Mouse (Mus musculus) gastrocnemius, postnatal 10 days (tissue): ENCODE measurements around the gene Zfp988. TPM values are rescaled to one million over a fixed set of nuclear protein-coding genes. Genes with fewer than 3 reads are reported as not detected.
"Not testable (repeated sequence)": the region's sequence is repeated elsewhere in the genome, so short reads cannot be mapped to it uniquely, and the experiment has no call there.

Experiments
- DNase-seq: peaks from one replicate; pipeline ENCODE4 v3.0.0; 2021; ENCODE audit warnings: mixed read lengths
- long read RNA-seq, 2 experiments: library from polyadenylated mRNA; stranded (forward); transcript quantifications; one replicate each; pipeline ENCODE4 v2.0.0; 2021
- total RNA-seq, 2 experiments: library from RNA; stranded (reverse); gene quantifications; 2 replicates each; pipeline ENCODE4 v1.2.3; 2021

The Zfp988 gene
- total RNA-seq, result not detected
- long read RNA-seq, experiment 1, result 0 reads
- long read RNA-seq, experiment 2, result 0 reads

DNA sequence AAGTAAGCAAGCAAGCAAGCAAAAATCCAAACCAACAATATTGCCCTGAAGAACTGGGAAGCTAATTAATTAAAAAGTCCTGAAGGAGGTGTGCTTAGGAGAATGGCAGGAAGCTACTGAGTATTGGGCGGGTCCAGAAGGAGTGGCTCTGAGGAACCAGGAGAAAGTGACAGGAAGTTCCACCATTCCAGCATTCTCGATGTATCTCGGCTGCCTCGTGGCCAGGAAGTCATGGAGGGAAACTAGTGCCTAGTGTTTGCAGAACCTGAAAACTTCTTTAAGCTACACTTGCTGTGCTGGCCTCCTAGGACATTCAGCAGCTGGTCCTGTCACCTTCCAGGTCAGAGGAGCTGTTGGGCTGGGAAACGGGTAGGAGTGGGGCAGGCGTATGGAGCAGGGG is at the start of gene Zfp988:
Gene Zfp988, plus strand, starts transcription at position 239 of the 400 bp plus-strand sequence.
- not testable (repeated sequence) for DNase-seq

DNA sequence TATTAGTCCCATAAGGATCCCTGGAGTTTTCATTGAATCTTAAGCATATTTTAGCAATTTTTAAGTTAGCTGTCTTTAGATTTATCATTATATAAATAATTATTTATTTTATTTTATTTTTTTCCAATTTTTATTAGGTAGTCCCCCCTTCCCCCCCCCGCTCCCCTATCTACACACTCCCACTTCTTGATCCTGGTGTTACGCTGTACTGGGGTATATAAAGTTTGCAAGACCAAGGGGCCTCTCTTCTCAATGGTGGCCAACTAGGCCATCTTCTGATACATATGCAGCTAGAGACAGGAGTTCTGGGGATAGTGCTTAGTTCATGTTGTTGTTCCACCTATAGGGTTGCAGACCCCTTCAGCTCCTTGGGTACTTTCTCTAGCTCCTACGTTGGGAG is 42.8 kb upstream of the Zfp988 start:
- DNase-seq, result not testable (repeated sequence)

DNA sequence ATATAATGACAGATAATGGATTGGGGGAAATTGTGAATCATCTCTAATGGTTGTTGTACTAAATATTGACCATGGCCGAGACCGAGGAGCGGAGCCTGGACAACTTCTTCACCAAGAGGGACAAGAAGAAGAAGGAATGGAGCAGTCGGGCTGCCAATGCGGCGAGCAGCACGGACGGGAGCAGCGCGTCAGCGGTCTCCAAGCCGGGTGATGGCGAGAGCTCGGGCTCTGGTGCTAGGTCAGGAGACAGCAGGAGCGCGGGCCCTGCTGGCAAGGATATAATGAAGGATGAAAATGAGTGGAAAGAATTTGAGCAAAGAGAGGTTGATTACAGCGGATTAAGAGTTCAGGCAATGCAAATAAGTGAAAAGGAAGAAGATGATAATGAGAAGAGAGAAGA is 38.2 kb upstream of the Zfp988 start:
- DNase-seq, result not testable (repeated sequence)

DNA sequence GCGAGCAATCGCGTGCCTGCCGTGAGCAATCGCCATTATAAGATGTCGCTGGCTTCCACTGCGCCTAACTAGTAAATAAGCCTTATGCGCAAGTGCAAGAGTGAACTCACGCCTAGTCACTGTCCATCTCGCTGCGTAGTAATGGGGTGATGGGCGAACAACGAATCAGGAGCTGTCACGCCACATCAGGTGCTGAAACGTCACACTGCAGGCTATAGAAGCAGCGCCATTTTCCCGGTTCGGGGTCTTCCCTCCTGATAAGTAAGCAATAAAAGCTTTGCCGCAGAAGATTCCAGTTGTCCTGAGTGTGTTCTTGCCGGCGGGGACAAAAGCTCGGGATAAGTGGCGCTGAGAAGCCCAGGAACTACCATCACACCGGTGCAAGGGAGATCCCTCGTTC is 36.7 kb upstream of the Zfp988 start:
- DNase-seq, result not testable (repeated sequence)

DNA sequence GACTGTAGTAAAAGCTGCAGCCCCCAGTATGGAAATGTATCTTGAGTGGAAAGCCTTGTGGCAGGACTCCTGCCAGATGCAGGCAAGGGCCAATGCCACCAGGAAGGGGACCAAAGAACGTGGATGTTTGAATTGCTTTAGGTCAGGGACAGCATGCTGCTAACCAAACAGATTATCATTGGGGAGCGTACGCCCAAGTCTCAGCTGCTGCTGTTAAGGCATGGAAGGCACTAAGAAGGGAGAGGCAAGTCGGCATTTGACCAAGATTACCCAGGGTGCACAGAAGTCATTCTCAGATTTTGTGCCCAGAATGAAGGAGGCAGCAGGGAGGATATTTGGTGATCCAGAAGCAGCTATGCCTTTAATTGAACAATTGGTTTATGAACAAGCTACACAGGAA is 35.4 kb upstream of the Zfp988 start:
- not testable (repeated sequence) for DNase-seq

DNA sequence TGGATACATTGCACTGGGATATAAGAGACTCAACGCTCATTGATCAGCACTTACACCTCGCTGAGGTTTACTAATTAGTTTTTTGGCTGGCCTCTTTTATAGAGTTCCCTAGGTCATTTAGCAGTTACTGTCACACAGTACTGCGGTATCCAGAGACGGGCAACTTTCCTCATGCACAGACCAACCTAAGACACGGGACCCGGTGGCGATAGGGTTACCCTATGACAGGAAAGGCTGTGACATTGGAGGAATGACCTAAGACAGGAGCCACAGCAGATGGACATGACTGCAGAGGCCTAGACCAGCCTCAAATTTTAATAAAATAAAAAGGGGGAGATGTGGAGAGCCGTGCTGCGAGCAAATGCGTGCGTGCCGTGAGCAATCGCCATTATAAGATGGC is 33.9 kb upstream of the Zfp988 start:
- not testable (repeated sequence) for DNase-seq

DNA sequence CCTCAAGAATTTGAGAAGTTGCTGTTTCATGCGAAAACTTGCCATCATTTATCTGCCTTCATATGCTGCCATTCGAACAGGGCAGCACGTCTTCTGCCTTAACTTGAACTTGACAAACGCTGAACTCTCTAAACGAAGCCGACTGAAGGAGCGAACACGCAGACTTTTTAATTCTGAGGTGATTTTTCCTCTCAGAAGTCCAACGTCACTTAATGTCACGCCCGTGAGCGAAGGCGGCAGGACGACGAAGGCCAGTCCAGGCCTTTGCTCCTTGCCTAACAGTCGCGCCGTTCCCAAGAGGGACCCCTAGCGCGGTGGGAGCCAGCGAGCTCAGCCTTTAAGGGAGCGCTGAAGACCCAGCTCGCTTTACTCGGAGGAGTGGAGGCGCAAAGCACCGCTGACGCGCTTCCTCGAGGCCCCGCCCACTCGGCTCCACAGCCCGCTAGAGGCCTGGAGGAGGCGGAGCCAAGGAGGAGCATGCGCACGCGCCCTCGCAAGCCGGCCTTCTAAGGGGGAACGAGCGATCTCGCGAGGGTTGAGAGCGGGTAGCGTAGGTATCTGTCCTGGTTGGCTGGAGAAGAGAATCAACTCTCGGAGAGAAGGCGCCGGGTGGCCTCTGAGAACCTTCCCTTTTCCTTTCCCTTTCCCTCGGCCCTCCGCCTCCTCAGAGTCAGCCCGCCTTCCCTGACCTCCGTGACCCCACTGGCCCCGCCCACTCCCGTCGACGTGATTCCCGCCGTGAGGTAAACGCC is 30.3 kb upstream of the Zfp988 start:
- peak; percentile 20 for DNase-seq

DNA sequence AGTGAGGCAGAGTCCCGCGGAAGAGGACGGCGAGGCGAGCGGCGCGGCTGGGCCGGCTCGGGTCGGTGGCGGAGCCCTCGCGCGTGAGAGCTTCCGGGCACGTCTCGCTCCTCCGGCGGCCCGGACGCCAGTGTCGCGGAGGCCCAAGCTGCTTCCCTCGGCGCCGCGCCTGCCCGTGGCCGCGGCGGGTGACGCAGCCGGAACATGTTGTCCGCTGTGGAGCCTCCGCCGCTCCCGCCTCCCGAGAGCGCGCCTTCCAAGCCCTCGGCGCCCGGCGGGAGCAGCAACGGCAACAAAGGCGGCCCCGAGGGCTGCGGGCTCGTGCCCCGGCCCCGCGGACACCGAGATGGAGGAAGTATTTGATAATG is 29.7 kb upstream of the Zfp988 start:
- not testable (repeated sequence) for DNase-seq

DNA sequence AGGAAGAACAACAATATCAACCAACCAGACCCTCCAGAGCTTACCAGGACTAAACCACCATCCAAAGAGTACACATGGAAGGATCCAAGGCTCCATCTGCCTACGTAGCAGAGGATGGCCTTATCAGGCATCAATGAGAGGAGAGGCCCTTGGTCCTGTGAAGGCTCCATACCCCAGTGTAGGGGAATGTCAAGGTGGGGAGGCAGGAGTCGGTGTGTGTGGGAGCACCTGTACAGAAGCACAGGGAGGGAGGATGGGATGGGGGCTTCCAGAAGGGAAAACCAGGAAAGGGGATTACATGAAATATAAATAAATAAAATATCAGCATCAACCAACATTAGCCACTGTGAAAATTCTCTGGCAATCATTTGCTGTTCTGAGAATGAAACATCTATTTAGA is 25.1 kb upstream of the Zfp988 start:
- not testable (repeated sequence) for DNase-seq

DNA sequence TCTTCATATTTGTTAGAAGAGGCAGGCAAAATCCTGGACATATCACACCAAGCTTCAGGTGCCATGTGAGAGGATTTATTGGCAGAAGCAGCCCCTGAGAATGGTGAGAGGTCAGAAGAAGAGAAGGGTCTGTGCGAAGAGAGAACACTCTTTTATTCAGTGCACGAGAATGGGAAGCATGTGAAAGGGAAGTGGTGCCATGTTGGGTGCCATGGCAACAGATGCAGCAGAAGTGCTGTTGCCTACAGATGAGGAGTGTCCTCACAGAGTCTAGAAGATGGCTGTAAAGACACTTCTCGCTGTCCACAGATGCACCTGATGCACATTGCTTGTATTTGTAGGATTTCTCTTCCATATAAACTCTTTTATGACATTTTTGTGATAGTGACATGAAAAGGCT is 6.9 kb upstream of the Zfp988 start:
- not testable (repeated sequence) for DNase-seq

DNA sequence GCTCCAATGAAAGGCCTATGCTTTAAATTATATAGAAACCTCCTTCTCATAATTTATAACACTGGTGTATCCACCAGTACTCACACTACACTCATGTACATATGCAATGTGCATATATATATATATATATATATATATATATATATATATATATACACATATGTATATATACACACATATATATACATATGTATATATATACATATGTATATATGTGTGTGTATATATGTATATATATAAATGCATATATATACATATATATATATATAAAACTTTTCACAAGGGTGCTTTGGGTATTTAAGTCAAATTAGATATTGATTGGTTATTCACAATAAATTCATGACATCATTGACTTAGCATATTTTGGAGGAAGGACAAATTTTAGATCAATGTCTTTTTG is 3.1 kb upstream of the Zfp988 start:
- DNase-seq, result not testable (repeated sequence)

DNA sequence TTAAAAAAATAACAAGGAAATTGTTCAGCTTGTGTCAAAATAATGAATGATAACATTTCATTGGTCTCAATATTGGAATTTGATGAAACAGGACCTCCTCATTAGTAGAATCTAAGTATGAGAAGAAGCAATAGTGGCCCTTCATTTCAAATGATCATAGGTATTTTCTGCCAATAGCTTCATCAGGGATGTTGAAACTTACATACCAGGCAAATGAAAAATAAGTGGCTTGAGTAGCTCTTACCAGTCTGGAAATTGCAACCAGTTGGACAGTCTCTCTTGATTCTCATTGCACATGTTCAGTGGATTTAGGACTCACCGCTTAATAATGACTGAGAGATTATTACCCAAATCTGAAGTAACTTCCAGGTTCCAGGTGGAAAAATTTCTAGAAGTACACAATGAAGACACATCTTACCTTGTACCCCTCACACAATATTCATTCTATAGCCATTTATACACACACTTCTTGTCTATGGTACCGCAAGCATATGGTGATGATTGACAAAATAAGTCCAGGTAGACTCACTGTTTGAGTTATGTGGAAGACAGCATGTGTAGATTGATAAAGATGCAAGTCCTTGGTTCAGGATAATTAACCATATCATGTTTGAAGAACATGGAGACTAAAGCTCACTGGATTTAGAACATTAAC is 29.7 kb downstream of the Zfp988 start:
- DNase-seq, result not testable (repeated sequence)

DNA sequence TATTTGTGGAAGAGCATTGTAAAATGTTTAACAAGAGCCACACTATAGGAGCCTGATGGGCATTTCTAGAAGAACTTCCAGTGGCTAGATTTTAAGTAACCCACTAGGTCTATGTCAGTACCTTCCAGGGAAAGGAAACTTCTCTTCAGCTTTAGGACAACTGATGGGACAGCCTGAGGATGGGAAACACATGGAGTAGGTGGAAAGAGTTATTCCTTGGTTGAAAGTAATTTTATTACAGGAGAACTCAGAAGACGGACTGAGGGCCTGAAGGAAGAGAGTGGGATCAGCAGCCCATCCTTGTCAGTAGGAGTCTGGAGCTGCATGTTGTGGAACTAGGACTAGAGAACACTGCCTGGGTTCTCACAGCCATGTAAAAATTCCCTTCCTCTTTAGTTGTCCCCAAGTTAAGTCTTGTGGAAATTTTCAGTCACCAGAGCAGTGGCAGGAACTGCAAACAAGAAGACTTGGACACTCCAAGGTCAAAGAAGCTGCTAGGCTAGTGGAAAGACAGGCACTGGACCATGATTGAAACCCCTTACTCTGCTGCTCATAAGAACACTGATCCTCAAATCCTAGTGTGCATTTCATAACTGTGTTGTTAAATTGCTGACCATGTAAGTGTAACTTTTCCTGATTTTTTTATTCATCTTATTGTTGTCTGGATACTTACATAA is 30.4 kb downstream of the Zfp988 start:
- DNase-seq, result not testable (repeated sequence)

DNA sequence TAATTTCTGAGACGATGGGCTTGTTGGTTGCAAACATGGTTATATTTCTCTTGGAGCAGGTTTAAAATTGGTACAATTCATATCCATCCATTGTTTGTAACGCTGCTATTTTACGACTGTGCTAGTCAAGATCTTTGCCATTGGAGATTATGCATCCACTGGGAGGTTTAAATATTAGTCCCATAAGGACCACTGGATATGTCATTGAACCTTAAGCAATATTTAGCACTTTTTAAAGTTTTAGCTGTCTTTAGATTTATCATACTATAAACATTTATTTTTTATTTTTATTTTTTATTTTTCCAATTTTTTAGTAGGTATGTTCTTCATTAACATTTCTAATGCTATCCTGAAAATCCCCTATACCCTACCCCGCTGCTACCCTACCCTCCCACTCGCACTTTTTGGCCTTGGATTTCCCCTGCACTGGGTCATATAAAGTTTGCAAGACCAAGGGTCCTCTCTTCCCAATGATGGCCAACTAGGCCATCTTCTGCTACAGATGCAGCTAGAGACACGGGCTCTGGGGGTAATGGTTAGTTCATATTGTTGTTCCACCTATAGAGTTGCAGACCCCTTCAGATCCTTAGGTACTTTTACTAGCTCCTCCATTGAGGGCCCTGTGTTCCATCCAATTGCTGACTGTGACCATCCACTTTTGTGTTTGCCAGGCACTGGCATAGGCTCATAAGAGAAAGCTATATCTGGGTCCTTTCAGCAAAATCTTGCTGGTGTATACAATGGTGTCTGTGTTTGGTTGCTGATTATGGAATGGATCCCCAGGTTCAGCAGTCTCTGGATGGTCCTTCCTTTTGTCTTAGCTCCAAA is 31.1 kb downstream of the Zfp988 start:
- not testable (repeated sequence) for DNase-seq

DNA sequence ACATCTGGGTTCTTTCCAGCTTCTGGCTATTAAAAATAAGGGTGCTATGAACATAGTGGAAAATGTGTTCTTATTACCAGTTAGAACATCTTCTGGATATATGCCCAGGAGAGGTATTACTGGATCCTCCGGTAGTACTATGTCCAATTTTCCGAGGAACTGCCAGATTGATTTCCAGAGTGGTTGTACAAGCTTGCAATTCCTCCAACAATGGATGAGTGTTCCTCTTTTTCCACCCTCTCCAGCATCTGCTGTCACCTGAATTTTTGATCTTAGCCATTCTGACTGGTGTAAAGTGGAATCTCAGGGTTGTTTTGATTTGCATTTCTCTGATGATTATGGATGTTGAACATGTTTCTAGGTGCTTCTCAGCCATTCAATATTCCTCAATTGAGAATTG is 32.0 kb downstream of the Zfp988 start:
- DNase-seq, result not testable (repeated sequence)

DNA sequence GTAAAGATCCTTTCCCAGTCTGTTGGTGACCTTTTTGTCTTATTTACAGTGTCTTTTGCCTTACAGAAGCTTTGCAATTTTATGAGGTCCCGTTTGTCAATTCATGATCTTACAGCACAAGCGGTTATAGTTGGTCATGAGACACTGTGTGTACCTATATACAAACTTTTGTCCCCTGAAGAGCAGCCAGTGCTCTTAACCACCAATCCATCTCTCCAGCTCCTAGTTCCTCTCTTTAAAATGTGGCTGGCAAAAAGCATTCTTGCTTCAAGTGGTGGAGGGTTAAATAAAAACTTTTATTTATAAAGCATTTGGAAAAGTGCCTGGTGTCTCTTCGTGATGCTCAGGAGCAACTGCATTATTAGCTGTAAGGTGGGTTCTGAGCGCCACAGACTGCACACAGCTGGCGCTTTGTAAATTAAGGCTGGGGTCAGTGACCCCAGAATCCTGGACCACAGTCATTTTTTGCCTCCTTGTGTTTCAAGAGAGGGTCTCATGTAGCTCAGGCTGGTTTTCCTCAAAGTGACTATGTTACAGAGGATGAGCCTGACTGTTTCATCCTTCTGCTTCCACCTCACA is 32.6 kb downstream of the Zfp988 start:
- DNase-seq, result no peak

DNA sequence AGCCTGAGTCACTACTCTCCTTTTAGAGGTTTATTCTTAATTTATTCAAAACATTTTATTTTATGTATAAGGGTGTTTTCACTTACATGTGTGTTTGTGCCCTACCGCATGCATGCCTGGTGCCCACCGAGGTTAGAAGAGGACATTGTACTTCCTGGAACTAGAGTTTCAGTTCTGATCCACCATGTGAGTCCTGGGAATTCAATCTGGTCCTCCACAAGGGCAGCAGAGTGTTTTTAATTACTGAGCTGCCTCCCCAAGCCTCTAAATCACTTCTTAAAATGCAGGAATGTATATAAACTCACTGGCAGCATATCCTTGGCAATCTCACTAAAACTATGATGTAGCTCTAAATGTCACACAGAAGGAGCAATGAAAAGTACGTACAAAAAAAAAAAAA is 33.2 kb downstream of the Zfp988 start:
- not testable (repeated sequence) for DNase-seq

DNA sequence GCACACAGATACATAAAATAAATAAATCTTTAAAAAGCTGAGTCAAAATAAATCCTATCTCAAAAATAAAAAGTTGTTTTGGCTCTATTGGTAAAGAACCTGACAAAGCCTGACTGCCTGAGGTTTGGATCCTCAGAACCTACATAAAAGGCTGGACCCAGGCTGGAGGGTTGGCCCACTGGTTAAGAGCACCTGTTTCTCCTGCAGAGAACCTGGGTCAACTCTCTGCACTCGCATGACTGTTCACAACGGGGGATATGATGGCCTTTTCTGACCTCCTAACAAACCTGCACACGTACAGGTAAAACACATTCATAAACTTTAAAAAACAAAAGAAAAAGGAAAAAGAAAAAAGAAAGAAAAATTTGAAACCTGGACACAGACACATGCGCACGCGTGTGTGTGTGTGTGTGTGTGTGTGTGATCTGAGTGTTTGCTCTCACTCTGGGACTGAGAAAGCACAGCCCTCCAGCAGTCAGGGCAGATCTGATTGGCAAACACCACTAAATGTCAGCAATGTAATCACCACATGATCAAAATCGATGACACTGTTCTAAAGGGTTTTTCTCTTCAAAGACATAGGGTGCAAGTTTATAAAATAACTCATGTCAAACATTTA is 34.2 kb downstream of the Zfp988 start:
- DNase-seq, result not testable (repeated sequence)

DNA sequence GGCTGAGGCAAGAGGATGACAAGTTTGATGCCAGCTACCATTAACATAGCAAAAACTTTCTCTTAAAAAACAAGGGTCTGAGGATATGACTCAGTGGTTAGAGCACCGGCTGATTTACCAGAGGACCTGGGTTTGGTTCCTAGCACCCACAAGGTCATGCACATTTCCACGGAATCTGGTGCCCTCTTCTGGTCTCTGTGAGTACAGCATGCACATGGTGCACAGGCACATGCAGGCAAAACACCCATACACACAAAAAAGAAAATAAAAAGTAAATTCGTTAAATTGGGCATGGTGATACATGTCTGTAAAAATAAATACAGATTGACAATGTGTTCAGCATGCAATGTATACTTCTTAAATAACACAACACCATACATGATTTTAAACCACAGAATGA is 34.8 kb downstream of the Zfp988 start:
- DNase-seq, result not testable (repeated sequence)

DNA sequence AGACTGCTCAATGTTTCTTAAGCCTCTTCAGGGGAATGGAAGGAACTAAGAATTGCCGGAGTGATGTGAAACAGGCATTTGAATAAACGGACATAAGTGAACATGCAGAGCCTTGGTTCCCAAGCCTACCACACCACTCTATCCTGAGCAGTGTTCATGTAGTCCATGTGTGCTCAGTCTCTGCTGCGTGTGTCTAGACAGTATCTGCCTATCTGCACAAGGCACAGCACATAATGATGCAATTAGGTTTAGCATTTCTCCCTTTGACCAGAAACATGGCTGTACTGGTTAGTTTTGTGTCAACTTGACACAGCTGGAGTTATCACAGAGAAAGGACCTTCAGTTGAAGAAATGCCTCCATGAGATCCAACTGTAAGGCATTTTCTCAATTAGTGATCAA is 35.4 kb downstream of the Zfp988 start:
- not testable (repeated sequence) for DNase-seq
